Mouse (Mus musculus): Measurements from ENCODE around the gene Defb26. TPM values are rescaled to one million over a fixed set of nuclear protein-coding genes. Genes with fewer than 3 reads are reported as not detected.

Gene Defb26
- polyA plus RNA-seq (2011; ENCODE audit: insufficient read depth, insufficient read length, low replicate concordance, missing spikeins), result not detected in 2 replicates

DNA sequence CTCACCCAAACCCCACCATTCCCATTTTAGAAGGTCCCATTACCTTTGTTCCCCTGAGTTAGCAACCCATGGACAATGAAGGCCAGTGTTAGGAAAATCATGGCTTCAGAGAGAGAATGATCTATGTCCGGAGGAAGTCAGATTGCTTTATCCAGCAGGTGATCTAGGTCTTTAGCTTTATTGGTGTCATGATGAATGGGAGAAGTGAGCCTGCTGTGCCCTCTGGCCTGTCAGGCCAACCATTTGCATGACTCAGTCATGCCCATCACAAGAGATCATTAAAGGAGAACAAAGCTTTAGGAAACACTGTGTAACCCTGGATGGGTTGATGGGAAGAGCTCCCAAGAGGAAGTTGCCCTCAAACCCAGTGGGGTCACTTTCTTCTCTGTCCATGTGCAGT lies at the start of gene Defb26:
Defb26 (minus strand) TSS at position 101 of the 400 bp plus-strand sequence.
- WGBS, result 80% methylated on average over 1 of the region's 1 CpGs
- no peak within 1 kb of the TSS for H3K4me3 ChIP-seq (replicated peaks; ENCODE audit: control insufficient read depth, low read depth, low read length)
- H3K4me1 ChIP-seq (ENCODE audit: control insufficient read depth, insufficient read depth, low read length), result no peaks in the 10 kb centered on the region
- no peak within 1 kb of the TSS for H3K27ac ChIP-seq (ENCODE audit: control insufficient read depth, insufficient read depth, low read depth, low read length, poor library complexity)
- no peak for TF ChIP-seq POLR2A (IDR thresholded peaks at IDR 0.05; ENCODE audit: borderline replicate concordance, control insufficient read depth, low read depth, low read length)

DNA sequence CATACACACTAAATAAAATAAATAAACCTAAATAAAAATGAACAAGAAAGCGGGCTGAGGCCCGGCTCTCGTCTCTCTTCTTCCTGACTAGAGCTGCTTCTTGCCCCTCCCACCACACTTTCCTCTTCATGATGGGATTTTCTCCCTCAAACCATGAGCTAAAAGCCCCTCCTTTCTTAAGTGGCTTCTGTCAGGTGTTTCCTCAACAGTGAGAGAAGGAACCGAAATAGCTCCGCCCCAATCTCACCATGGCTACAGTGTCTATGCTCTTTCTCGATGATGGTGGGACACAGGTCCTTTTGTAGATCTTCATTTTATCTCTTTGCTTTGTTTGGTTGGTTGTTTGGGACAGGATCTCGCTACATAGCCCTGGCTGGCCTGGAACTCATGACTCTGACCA lies 45.2 kb upstream of the Defb26 start:
- 26% methylated on average over 7 of the region's 7 CpGs for WGBS
- TF ChIP-seq POLR2A (IDR thresholded peaks at IDR 0.05; ENCODE audit: borderline replicate concordance, control insufficient read depth, low read depth, low read length), result no peak
- no peak for TF ChIP-seq CTCF (IDR thresholded peaks at IDR 0.05; ENCODE audit: control insufficient read depth, insufficient read depth, low read length)
- H3K27ac ChIP-seq (ENCODE audit: control insufficient read depth, insufficient read depth, low read depth, low read length, poor library complexity), result no peak overlapping the region
- no peaks in the 10 kb centered on the region for H3K4me1 ChIP-seq (ENCODE audit: control insufficient read depth, insufficient read depth, low read length)
- H3K4me3 ChIP-seq (replicated peaks; ENCODE audit: control insufficient read depth, low read depth, low read length), result no peak overlapping the region

DNA sequence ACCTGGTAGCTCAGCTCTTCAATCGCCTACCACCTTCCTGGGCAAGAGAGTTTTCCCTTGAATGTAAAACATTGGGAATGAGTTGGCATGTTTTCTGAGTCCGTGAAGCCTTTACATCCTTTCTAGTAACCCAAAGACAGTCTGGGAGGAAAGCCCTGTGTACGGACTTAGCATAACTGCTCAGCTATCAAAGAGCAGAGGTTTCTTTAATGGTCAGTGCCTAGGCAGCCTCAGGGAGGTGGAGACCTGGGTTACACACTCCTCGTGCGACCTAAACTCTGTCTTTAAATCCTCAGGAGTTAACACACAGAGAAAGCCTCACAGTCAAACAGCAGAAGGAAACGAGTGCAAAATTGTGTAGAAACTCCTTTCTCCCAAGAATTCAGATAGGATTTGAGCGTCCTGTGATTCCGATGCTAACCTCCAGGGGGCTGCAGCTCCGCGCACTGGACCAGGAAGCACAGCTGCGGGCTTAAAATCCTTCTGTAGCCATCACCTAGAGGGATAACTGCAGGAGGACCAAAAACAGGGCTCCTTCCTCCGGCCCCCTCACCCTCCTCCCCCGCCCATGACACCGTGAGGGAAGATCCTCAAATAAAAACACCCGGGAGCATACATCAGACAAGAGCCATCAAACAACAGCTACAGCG lies 42.4 kb upstream of the Defb26 start:
- TF ChIP-seq POLR2A (IDR thresholded peaks at IDR 0.05; ENCODE audit: borderline replicate concordance, control insufficient read depth, low read depth, low read length) (no peak), CTCF (IDR thresholded peaks at IDR 0.05; ENCODE audit: control insufficient read depth, insufficient read depth, low read length) (peak; percentile 42; the same call in 1 of the 2 replicates)
- Histone ChIP-seq H3K4me1 (ENCODE audit: control insufficient read depth, insufficient read depth, low read length) (no peaks in the 10 kb centered on the region), H3K4me3 (replicated peaks; ENCODE audit: control insufficient read depth, low read depth, low read length) (no peak overlapping the region), H3K27ac (ENCODE audit: control insufficient read depth, insufficient read depth, low read depth, low read length, poor library complexity) (no peak overlapping the region)
- 16% methylated on average over 16 of the region's 16 CpGs for WGBS

DNA sequence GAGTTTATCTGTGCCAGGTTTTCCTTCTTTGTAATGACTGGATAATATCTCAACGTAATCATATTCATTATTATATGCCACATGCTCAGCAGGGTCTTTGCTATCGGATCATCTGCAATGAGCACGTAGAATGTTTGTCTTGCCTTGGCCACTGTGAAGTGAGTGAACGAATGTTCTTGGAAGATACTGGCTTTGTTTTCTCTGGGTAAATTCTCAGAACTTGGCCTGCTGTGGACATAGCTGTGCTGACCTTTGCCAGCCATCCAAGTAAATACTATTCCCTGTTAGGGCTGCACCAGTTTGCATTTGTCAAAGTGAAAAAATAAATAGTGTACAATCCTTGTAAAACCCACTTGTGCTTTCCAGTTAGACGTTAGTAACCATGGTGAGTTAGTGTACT lies 36.6 kb upstream of the Defb26 start:
- H3K4me1 ChIP-seq (ENCODE audit: control insufficient read depth, insufficient read depth, low read length), result no peaks in the 10 kb centered on the region
- no peak overlapping the region for H3K4me3 ChIP-seq (replicated peaks; ENCODE audit: control insufficient read depth, low read depth, low read length)
- WGBS, result 78% methylated on average over 5 of the region's 5 CpGs
- TF ChIP-seq CTCF (IDR thresholded peaks at IDR 0.05; ENCODE audit: control insufficient read depth, insufficient read depth, low read length), result no peak
- TF ChIP-seq POLR2A (IDR thresholded peaks at IDR 0.05; ENCODE audit: borderline replicate concordance, control insufficient read depth, low read depth, low read length), result no peak
- no peak overlapping the region for H3K27ac ChIP-seq (ENCODE audit: control insufficient read depth, insufficient read depth, low read depth, low read length, poor library complexity)

DNA sequence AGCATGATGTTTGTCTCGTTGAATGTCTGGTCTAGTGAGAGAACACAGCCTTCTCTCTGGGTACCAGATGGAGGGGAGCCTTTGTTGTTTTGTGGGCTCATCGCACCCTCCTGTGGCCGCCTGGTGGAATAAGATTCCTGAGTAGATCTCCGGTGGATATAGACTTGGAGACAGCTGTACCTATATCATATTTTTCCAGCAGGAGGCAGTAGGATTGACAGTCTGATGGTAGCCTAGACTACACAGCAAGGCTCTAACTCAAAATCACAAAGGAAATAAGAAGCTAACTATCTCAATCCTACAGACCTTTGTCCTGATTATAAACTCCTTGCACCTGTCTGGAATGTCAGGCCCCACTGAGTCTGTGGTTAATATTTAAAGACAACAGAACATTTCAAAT lies 33.2 kb upstream of the Defb26 start:
- Histone ChIP-seq H3K4me3 (replicated peaks; ENCODE audit: control insufficient read depth, low read depth, low read length) (no peak overlapping the region), H3K27ac (ENCODE audit: control insufficient read depth, insufficient read depth, low read depth, low read length, poor library complexity) (no peak overlapping the region), H3K4me1 (ENCODE audit: control insufficient read depth, insufficient read depth, low read length) (no peaks in the 10 kb centered on the region; the same call in 1 of the 2 replicates)
- 12% methylated on average over 4 of the region's 4 CpGs for WGBS
- TF ChIP-seq POLR2A (IDR thresholded peaks at IDR 0.05; ENCODE audit: borderline replicate concordance, control insufficient read depth, low read depth, low read length) (no peak), CTCF (IDR thresholded peaks at IDR 0.05; ENCODE audit: control insufficient read depth, insufficient read depth, low read length) (peak; percentile 6; the same call in 1 of the 2 replicates)

DNA sequence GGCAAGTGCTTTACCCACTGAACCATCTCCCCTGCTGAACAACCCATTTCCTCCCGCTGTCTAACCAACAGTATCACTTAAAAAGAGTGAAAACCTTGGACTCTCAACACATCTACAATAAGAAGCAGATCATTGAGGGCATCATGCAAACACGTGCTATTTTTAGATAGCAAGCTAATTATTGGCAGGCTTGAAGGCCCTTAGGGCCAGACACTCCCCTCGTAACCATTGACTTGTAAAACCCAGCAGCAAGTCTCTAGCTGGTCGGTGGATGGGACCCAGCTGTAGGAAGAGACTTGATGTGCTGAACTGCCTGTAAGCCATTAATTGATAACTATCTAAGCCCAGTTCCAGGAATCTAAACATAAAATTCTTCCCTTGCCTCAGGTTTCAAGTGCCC lies 32.0 kb upstream of the Defb26 start:
- Histone ChIP-seq H3K27ac (ENCODE audit: control insufficient read depth, insufficient read depth, low read depth, low read length, poor library complexity) (no peak overlapping the region), H3K4me1 (ENCODE audit: control insufficient read depth, insufficient read depth, low read length) (no peaks in the 10 kb centered on the region; the same call in 1 of the 2 replicates), H3K4me3 (replicated peaks; ENCODE audit: control insufficient read depth, low read depth, low read length) (no peak overlapping the region)
- 80% methylated on average over 4 of the region's 4 CpGs for WGBS
- no peak for TF ChIP-seq CTCF (IDR thresholded peaks at IDR 0.05; ENCODE audit: control insufficient read depth, insufficient read depth, low read length)
- no peak for TF ChIP-seq POLR2A (IDR thresholded peaks at IDR 0.05; ENCODE audit: borderline replicate concordance, control insufficient read depth, low read depth, low read length)

DNA sequence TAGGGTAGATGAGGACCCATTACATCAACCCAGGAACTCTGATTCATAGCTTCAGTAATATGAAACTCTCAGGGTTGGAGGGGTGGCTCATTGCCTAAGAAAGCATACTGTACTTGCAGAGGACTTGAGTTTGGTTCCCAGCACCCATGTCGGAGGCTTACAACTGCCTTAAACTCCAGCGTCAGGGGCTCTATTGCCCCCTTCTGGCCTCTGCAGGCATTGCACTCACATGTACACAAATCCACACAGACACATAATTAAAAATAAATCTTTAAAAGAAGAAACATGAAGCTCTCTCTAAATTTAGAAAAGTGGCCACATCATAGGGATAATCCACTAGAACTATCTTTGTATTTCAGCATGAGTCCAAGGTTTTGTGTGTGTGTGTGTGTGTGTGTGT lies 31.4 kb upstream of the Defb26 start:
- no peak for TF ChIP-seq CTCF (IDR thresholded peaks at IDR 0.05; ENCODE audit: control insufficient read depth, insufficient read depth, low read length)
- no peak for TF ChIP-seq POLR2A (IDR thresholded peaks at IDR 0.05; ENCODE audit: borderline replicate concordance, control insufficient read depth, low read depth, low read length)
- no peaks in the 10 kb centered on the region; the same call in 1 of the 2 replicates for H3K4me1 ChIP-seq (ENCODE audit: control insufficient read depth, insufficient read depth, low read length)
- H3K4me3 ChIP-seq (replicated peaks; ENCODE audit: control insufficient read depth, low read depth, low read length), result no peak overlapping the region
- WGBS, result 67% methylated on average over 2 of the region's 2 CpGs
- no peak overlapping the region for H3K27ac ChIP-seq (ENCODE audit: control insufficient read depth, insufficient read depth, low read depth, low read length, poor library complexity)

DNA sequence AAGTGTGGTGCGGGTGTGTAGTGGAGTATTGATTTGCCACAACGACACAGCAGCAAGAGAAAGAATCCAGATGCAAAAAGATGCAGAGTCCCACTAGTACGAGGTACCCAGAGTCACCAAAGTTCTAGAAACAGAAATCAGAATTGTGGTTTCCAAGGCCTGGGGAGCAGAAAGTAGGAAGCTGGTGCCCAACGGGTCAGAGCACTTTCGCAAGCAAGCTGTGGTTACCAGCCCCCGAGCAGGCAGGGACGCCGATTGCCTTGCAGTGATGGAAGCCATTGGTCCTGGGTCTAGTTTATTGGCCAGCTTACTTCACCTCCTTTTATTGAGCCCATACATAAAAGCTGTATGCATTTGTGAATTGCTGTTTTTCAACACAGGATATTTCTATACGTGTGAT lies 30.5 kb upstream of the Defb26 start:
- WGBS, result 20% methylated on average over 9 of the region's 9 CpGs
- TF ChIP-seq POLR2A (IDR thresholded peaks at IDR 0.05; ENCODE audit: borderline replicate concordance, control insufficient read depth, low read depth, low read length) (no peak), CTCF (IDR thresholded peaks at IDR 0.05; ENCODE audit: control insufficient read depth, insufficient read depth, low read length) (no peak)
- H3K4me3 ChIP-seq (replicated peaks; ENCODE audit: control insufficient read depth, low read depth, low read length), result no peak overlapping the region
- H3K4me1 ChIP-seq (ENCODE audit: control insufficient read depth, insufficient read depth, low read length), result no peaks in the 10 kb centered on the region; the same call in 1 of the 2 replicates
- no peak overlapping the region for H3K27ac ChIP-seq (ENCODE audit: control insufficient read depth, insufficient read depth, low read depth, low read length, poor library complexity)
